Mouse (Mus musculus): ENCODE data around the gene Dnajc11. TPM values are rescaled to one million over a fixed set of nuclear protein-coding genes. Genes with fewer than 3 reads are reported as not detected.

Gene Dnajc11
- polyA plus RNA-seq, 1 experiment from 2014 or later, result 73.6 TPM

DNA sequence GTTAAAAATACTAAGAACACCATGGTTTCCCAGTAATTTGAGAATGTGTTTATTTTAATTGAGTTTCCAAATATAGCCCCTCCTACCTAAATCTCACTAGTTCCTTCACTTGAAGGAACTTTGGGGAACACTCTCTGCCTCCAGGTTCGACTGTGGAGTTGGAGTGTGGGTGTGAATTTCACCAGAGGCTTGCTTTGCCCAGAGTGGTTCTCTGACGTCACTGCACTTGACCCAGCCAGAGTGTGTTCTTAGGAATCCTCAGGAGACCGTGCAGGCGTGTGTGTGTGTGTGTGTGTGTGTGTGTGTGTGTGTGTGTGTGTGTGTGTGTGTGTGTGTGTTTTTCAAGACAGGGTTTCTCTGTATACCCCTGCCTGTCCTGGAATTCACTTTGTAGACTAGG, 67.4 kb downstream of the Dnajc11 start:
- Histone ChIP-seq H3K27ac (ENCODE audit: low read length) (no peak overlapping the region), H3K9me3 (ENCODE audit: control insufficient read depth, low read length) (no peaks in the 10 kb centered on the region), H3K9ac (ENCODE audit: low read depth, low read length) (no peak overlapping the region), H3K27me3 (replicated peaks; ENCODE audit: control insufficient read depth, insufficient read depth, low read length) (no peaks in the 10 kb centered on the region), H3K4me2 (ENCODE audit: low read depth, low read length) (no peak overlapping the region), H3K36me3 (ENCODE audit: control insufficient read depth, insufficient read depth, low read length) (no peaks in the 10 kb centered on the region), H3K4me1 (ENCODE audit: control insufficient read depth, insufficient read depth, low read length) (peaks cover 9% of the 10 kb centered on the region), H3K4me3 (ENCODE audit: low read length) (no peak overlapping the region)
- ATAC-seq, result no peak
- 24% methylated on average over 4 of the region's 4 CpGs for WGBS

DNA sequence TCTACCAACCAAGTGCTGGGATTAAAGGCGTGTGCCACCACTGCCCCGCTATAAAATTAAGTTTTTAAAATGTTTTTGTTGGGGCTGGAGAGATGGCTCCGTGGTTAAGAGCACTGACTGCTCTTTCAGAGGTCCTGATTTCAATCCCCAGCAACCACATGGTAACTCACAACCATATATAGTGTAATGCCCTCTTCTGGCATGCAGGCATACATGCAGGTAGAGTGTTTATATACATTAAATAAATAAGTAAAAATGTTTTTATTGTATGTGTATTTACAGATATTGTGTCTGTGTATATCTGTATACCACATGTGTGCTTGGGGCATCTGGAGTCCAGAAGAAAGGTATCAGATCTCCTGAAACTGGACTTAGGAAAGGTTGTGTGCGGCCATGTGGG, 67.8 kb downstream of the Dnajc11 start:
- Histone ChIP-seq H3K9me3 (ENCODE audit: control insufficient read depth, low read length) (no peaks in the 10 kb centered on the region), H3K4me1 (ENCODE audit: control insufficient read depth, insufficient read depth, low read length) (peaks cover 10% of the 10 kb centered on the region), H3K27me3 (replicated peaks; ENCODE audit: control insufficient read depth, insufficient read depth, low read length) (no peaks in the 10 kb centered on the region), H3K27ac (ENCODE audit: low read length) (no peak overlapping the region), H3K4me2 (ENCODE audit: low read depth, low read length) (no peak overlapping the region), H3K4me3 (ENCODE audit: low read length) (no peak overlapping the region), H3K9ac (ENCODE audit: low read depth, low read length) (no peak overlapping the region), H3K36me3 (ENCODE audit: control insufficient read depth, insufficient read depth, low read length) (no peaks in the 10 kb centered on the region)
- 71% methylated on average over 4 of the region's 4 CpGs for WGBS
- no peak for ATAC-seq

DNA sequence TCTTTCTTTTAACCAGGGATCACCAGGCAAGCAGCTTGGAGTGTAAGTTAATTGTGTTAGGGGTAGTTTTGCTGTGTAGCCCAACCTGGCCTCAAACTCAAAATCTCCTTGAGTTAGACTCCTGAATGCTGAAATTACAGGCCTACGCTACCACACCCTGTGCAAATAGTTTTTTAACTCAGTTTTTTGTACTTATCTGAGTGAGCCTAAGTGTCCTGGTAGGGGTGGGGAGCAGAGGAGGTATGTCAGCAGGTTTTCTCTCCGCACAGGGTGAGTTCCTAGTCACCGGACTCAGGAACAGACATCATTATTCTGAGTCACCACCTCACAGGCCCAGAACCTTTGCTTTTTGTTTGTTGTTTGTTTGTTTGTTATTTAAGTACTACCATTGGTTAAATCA, 68.6 kb downstream of the Dnajc11 start:
- 84% methylated on average over 3 of the region's 3 CpGs for WGBS
- H3K36me3 ChIP-seq (ENCODE audit: control insufficient read depth, insufficient read depth, low read length), result no peaks in the 10 kb centered on the region
- no peak overlapping the region for H3K4me3 ChIP-seq (ENCODE audit: low read length)
- no peak overlapping the region for H3K4me2 ChIP-seq (ENCODE audit: low read depth, low read length)
- H3K9ac ChIP-seq (ENCODE audit: low read depth, low read length), result no peak overlapping the region
- H3K27me3 ChIP-seq (replicated peaks; ENCODE audit: control insufficient read depth, insufficient read depth, low read length), result no peaks in the 10 kb centered on the region
- H3K27ac ChIP-seq (ENCODE audit: low read length), result no peak overlapping the region
- no peak for ATAC-seq
- H3K9me3 ChIP-seq (ENCODE audit: control insufficient read depth, low read length), result no peaks in the 10 kb centered on the region
- peaks cover 16% of the 10 kb centered on the region for H3K4me1 ChIP-seq (ENCODE audit: control insufficient read depth, insufficient read depth, low read length)

DNA sequence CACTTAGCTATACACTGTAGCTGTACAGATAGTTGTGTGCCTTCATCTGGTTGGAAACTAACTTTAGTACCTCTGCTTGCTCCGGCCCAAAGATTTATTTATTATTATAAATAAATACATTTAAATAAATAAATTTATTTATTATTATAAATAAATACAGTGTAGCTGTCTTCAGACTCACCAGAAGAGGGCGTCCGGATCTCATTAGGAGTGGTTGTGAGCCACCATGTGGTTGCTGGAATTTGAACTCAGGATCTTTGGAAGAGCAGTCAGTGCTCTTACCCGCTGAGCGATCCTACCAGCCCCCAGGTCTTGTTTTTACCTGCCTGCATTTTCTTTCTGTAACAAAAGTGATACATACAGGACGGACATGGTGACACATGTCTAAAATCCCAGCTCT, 72.6 kb downstream of the Dnajc11 start:
- ATAC-seq, result no peak
- WGBS, result 78% methylated on average over 6 of the region's 6 CpGs
- no peaks in the 10 kb centered on the region for H3K36me3 ChIP-seq (ENCODE audit: control insufficient read depth, insufficient read depth, low read length)

DNA sequence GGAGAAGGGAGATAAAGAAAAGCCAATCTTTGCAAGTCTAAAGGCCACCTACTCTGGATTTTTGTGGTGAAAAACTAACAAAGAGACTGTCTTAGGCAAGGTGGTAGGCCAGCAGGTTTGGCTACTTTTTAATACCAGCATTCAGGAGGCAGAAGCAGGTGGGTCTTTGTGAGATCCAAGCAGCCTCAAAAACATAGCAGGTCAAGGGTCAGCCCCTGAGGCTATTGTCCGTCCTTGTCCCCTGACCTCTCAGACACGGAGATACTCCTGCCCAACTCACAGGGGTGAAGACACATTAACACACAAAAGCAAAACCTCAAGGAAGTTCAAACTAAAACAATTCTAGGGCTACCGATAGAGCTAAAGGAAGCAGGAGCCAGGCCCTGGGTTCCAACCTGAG, 73.3 kb downstream of the Dnajc11 start:
- ATAC-seq, result no peak
- no peak overlapping the region for H3K4me2 ChIP-seq (ENCODE audit: low read depth, low read length)
- H3K36me3 ChIP-seq (ENCODE audit: control insufficient read depth, insufficient read depth, low read length), result no peaks in the 10 kb centered on the region
- H3K4me3 ChIP-seq (ENCODE audit: low read length), result no peak overlapping the region
- peaks cover 41% of the 10 kb centered on the region for H3K4me1 ChIP-seq (ENCODE audit: control insufficient read depth, insufficient read depth, low read length)
- H3K27me3 ChIP-seq (replicated peaks; ENCODE audit: control insufficient read depth, insufficient read depth, low read length), result no peaks in the 10 kb centered on the region
- no peak overlapping the region for H3K9ac ChIP-seq (ENCODE audit: low read depth, low read length)
- H3K9me3 ChIP-seq (ENCODE audit: control insufficient read depth, low read length), result no peaks in the 10 kb centered on the region
- WGBS, result 45% methylated on average over 3 of the region's 3 CpGs
- H3K27ac ChIP-seq (ENCODE audit: low read length), result peak overlapping the region; percentile 88; the same call in 1 of the 2 replicates

More for the DNA sequence above, 72.6 kb downstream of the Dnajc11 start:
- peaks cover 34% of the 10 kb centered on the region for H3K4me1 ChIP-seq (ENCODE audit: control insufficient read depth, insufficient read depth, low read length)
- H3K27me3 ChIP-seq (replicated peaks; ENCODE audit: control insufficient read depth, insufficient read depth, low read length), result no peaks in the 10 kb centered on the region
- no peak overlapping the region for H3K4me2 ChIP-seq (ENCODE audit: low read depth, low read length)
- H3K9ac ChIP-seq (ENCODE audit: low read depth, low read length), result no peak overlapping the region
- H3K9me3 ChIP-seq (ENCODE audit: control insufficient read depth, low read length), result no peaks in the 10 kb centered on the region
- no peak overlapping the region for H3K27ac ChIP-seq (ENCODE audit: low read length)
- H3K4me3 ChIP-seq (ENCODE audit: low read length), result no peak overlapping the region

DNA sequence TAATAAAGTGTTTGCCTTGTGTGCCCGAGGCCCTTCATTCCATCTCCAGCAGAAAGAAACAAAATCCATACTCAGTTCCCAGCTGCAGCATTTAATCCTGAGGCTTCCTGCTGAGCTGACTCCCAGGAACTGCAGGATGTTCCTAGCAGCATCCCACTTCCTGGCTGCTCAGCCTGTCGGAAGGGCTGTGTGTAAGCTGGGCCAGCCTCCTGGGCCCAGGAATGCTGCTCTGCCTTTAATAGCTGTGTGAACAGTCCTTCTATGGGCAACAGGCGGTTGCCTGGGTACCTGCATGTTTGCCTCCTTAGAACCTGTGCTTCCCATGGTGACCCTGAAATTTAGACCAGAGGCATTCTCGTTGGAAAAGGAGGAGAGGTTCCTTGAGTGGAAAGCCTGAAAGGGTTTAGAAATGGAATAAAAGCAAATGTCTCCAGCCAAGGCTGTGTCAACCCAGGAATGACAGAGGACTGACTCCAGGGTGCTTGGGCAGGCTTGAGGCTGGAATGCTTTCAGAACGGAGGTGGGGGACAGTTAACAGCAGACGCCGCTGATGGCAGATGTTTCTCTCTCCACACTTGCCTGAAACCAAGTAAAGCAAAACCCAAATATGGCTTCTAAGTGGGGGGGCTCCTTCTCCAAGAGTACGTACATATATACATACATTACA, 74.1 kb downstream of the Dnajc11 start:
- H3K27me3 ChIP-seq (replicated peaks; ENCODE audit: control insufficient read depth, insufficient read depth, low read length), result no peaks in the 10 kb centered on the region
- peaks cover 43% of the 10 kb centered on the region for H3K4me1 ChIP-seq (ENCODE audit: control insufficient read depth, insufficient read depth, low read length)
- H3K9ac ChIP-seq (ENCODE audit: low read depth, low read length), result peak overlapping the region; percentile 76
- H3K4me2 ChIP-seq (ENCODE audit: low read depth, low read length), result peak overlapping the region; percentile 99
- WGBS, result 13% methylated on average over 8 of the region's 8 CpGs
- H3K27ac ChIP-seq (ENCODE audit: low read length), result peak overlapping the region; percentile 88
- no peaks in the 10 kb centered on the region for H3K36me3 ChIP-seq (ENCODE audit: control insufficient read depth, insufficient read depth, low read length)
- no peaks in the 10 kb centered on the region for H3K9me3 ChIP-seq (ENCODE audit: control insufficient read depth, low read length)
- ATAC-seq, result no peak
- H3K4me3 ChIP-seq (ENCODE audit: low read length), result peak overlapping the region; percentile 90

DNA sequence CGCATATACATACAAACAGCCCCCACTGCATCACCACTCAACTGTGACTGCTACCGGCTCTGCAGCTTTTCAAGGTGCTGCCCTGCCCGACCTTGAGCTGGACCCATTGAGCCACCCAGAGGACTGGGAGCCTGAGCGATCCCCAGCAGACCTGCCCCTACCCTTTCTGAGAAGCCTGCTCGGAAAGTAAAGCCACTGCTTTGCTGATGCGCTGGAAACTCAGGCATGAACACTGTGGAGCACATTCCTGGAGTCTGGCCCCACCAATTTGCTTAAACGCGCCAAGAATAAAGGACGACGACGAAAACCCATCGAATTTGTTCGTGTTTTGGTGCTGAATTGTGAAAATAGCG, 74.6 kb downstream of the Dnajc11 start:
- peaks cover 46% of the 10 kb centered on the region for H3K4me1 ChIP-seq (ENCODE audit: control insufficient read depth, insufficient read depth, low read length)
- peak overlapping the region; percentile 76 for H3K9ac ChIP-seq (ENCODE audit: low read depth, low read length)
- no peaks in the 10 kb centered on the region for H3K9me3 ChIP-seq (ENCODE audit: control insufficient read depth, low read length)
- peak overlapping the region; percentile 90 for H3K4me3 ChIP-seq (ENCODE audit: low read length)
- H3K27me3 ChIP-seq (replicated peaks; ENCODE audit: control insufficient read depth, insufficient read depth, low read length), result no peaks in the 10 kb centered on the region
- peak overlapping the region; percentile 88 for H3K27ac ChIP-seq (ENCODE audit: low read length)
- peak overlapping the region; percentile 99 for H3K4me2 ChIP-seq (ENCODE audit: low read depth, low read length)
- H3K36me3 ChIP-seq (ENCODE audit: control insufficient read depth, insufficient read depth, low read length), result no peaks in the 10 kb centered on the region
- under 1% methylated on average over 14 of the region's 14 CpGs for WGBS
- ATAC-seq, result peak; percentile 2; the same call in 1 of the 2 replicates

DNA sequence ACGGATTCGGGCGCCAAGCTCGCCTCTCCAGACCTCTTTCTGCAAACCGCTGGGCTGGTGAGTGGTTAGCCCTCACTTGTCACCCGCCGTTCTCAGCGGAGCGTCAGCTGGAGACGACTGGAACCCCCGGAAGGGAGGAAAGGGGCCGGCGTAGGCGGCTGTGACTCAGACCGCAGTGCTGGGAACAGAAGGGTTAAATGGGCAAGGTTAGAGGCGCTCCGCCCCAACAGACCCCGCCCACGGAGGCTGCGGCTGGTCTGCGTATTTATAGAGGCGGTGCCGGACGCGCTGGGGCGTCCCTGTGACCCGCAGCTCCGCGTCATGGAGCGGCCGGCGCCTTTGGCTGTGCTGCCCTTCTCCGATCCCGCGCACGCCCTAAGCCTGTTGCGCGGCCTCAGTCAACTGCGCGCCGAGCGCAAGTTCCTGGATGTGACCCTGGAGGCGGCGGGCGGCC, 75.2 kb downstream of the Dnajc11 start, which contains the start of gene Klhl21:
Gene Klhl21, plus strand, starts transcription at position 182 of the 454 bp plus-strand sequence.
- Histone ChIP-seq H3K27ac (ENCODE audit: low read length) (peak within 1 kb of the TSS; percentile 88), H3K36me3 (ENCODE audit: control insufficient read depth, insufficient read depth, low read length) (no peaks in the 10 kb centered on the region), H3K27me3 (replicated peaks; ENCODE audit: control insufficient read depth, insufficient read depth, low read length) (no peaks in the 10 kb centered on the region), H3K4me1 (ENCODE audit: control insufficient read depth, insufficient read depth, low read length) (peaks cover 46% of the 10 kb centered on the region), H3K4me2 (ENCODE audit: low read depth, low read length) (peak within 1 kb of the TSS; percentile 99), H3K9ac (ENCODE audit: low read depth, low read length) (peak within 1 kb of the TSS; percentile 76), H3K4me3 (ENCODE audit: low read length) (peak within 1 kb of the TSS; percentile 90), H3K9me3 (ENCODE audit: control insufficient read depth, low read length) (no peaks in the 10 kb centered on the region)
- peak; percentile 90 for ATAC-seq
- under 1% methylated on average over 45 of the region's 45 CpGs for WGBS

DNA sequence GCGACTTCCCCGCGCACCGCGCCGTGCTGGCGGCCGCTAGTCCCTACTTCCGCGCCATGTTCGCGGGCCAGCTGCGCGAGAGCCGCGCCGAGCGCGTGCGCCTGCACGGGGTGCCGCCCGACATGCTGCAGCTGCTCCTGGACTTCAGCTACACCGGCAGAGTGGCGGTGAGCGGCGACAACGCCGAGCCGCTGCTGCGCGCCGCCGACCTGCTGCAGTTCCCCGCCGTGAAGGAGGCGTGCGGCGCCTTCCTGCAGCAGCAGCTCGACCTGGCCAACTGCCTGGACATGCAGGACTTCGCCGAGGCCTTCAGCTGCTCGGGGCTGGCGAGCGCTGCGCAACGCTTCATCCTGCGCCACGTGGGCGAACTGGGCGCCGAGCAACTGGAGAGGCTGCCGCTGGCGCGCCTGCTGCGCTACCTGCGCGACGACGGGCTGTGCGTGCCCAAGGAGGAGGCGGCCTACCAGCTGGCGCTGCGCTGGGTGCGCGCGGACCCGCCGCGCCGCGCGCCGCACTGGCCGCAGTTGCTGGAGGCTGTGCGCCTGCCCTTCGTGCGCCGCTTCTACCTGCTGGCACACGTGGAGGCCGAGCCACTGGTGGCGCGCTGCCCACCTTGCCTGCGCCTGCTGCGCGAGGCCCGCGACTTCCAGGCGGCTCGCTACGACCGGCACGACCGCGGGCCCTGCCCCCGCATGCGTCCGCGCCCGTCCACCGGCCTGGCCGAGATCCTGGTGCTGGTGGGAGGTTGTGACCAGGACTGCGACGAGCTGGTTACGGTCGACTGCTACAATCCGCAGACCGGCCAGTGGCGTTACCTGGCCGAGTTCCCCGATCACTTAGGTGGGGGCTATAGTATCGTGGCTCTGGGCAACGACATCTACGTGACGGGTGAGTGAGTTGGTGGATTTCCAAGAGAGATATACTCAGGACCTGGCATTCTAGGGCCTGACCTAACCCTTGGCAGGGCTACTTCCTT, 75.9 kb downstream of the Dnajc11 start:
- no peaks in the 10 kb centered on the region for H3K27me3 ChIP-seq (replicated peaks; ENCODE audit: control insufficient read depth, insufficient read depth, low read length)
- H3K4me2 ChIP-seq (ENCODE audit: low read depth, low read length), result peak overlapping the region; percentile 99
- ATAC-seq, result peak; percentile 78
- no peaks in the 10 kb centered on the region for H3K9me3 ChIP-seq (ENCODE audit: control insufficient read depth, low read length)
- H3K4me1 ChIP-seq (ENCODE audit: control insufficient read depth, insufficient read depth, low read length), result peaks cover 46% of the 10 kb centered on the region
- peak overlapping the region; percentile 76 for H3K9ac ChIP-seq (ENCODE audit: low read depth, low read length)
- peak overlapping the region; percentile 88 for H3K27ac ChIP-seq (ENCODE audit: low read length)
- WGBS, result under 1% methylated on average over 108 of the region's 115 CpGs
- H3K4me3 ChIP-seq (ENCODE audit: low read length), result peak overlapping the region; percentile 90
- no peaks in the 10 kb centered on the region for H3K36me3 ChIP-seq (ENCODE audit: control insufficient read depth, insufficient read depth, low read length)
